Mouse (Mus musculus): ENCODE measurements around the gene Mef2c.

The Mef2c gene

GRCm38 (mm10) chr13:83660722-83661121 lies 156.9 kb downstream of the Mef2c start:
- no peak for DNase-seq (ENCODE audit: extremely low spot score, low spot score)

- DNase-seq (ENCODE audit: extremely low spot score, low spot score), result no peak
These were observed 157.3 kb downstream of the Mef2c start for GRCm38 (mm10) chr13:83661166-83661565.

GRCm38 (mm10) chr13:83662089-83662551 lies 158.3 kb downstream of the Mef2c start:
- no peak for DNase-seq (ENCODE audit: extremely low spot score, low spot score)

GRCm38 (mm10) chr13:83666179-83666578 lies 162.3 kb downstream of the Mef2c start:
- DNase-seq (ENCODE audit: extremely low spot score, low spot score), result no peak

- no peak for DNase-seq (ENCODE audit: extremely low spot score, low spot score)
These were observed 163.2 kb downstream of the Mef2c start for GRCm38 (mm10) chr13:83667051-83667450.

- DNase-seq (ENCODE audit: extremely low spot score, low spot score), result no peak
These were observed 203.8 kb downstream of the Mef2c start for GRCm38 (mm10) chr13:83707611-83708010.

- DNase-seq (ENCODE audit: extremely low spot score, low spot score), result peak; percentile 29
These were observed 209.0 kb downstream of the Mef2c start for GRCm38 (mm10) chr13:83712778-83713380.

GRCm38 (mm10) chr13:83713661-83714291 lies 209.9 kb downstream of the Mef2c start:
- peak; percentile 45 for DNase-seq (ENCODE audit: extremely low spot score, low spot score)

- peak; percentile 90 for DNase-seq (ENCODE audit: extremely low spot score, low spot score)
These were observed 210.9 kb downstream of the Mef2c start for GRCm38 (mm10) chr13:83714466-83715307.

- no peak for DNase-seq (ENCODE audit: extremely low spot score, low spot score)
These were observed 211.5 kb downstream of the Mef2c start for GRCm38 (mm10) chr13:83715308-83715785.

- peak; percentile 60 for DNase-seq (ENCODE audit: extremely low spot score, low spot score)
These were observed 212.3 kb downstream of the Mef2c start for GRCm38 (mm10) chr13:83715971-83716615.

Data from neural tube, embryonic 10.5 days (tissue).